Mouse (Mus musculus): ENCODE data around the gene Angel2.
"Not testable (repeated sequence)": the region's sequence is repeated elsewhere in the genome, so short reads cannot be mapped to it uniquely, and the experiment has no call there.

The Angel2 gene

GRCm38 (mm10) chr1:190924812-190925211 is at the start of gene Angel2:
Gene Angel2, plus strand, starts transcription at chr1:190925112.
- DNase-seq (ENCODE audit: low spot score): not testable (repeated sequence)

GRCm38 (mm10) chr1:190875751-190876150 is 49.2 kb upstream of the Angel2 start:
- no peak for DNase-seq (ENCODE audit: low spot score)

GRCm38 (mm10) chr1:190880638-190881037 is 44.3 kb upstream of the Angel2 start:
- no peak for DNase-seq (ENCODE audit: low spot score)

- peak; percentile 58 for DNase-seq (ENCODE audit: low spot score)
Observed at GRCm38 (mm10) chr1:190881422-190881821, 43.5 kb upstream of the Angel2 start.

- no peak for DNase-seq (ENCODE audit: low spot score)
Observed at GRCm38 (mm10) chr1:190886014-190886413, 38.9 kb upstream of the Angel2 start.

GRCm38 (mm10) chr1:190888031-190888430 is 36.9 kb upstream of the Angel2 start:
- DNase-seq (ENCODE audit: low spot score): no peak

- no peak for DNase-seq (ENCODE audit: low spot score)
Observed at GRCm38 (mm10) chr1:190888646-190889045, 36.3 kb upstream of the Angel2 start.

- DNase-seq (ENCODE audit: low spot score): no peak
Observed at GRCm38 (mm10) chr1:190893559-190894167, 31.2 kb upstream of the Angel2 start.

- no peak for DNase-seq (ENCODE audit: low spot score)
Observed at GRCm38 (mm10) chr1:190898186-190898585, 26.7 kb upstream of the Angel2 start.

- DNase-seq (ENCODE audit: low spot score): peak; percentile 19
Observed at GRCm38 (mm10) chr1:190898899-190899575, 25.9 kb upstream of the Angel2 start.

GRCm38 (mm10) chr1:190901082-190901481 is 23.8 kb upstream of the Angel2 start:
- no peak for DNase-seq (ENCODE audit: low spot score)

GRCm38 (mm10) chr1:190904136-190904535 is 20.8 kb upstream of the Angel2 start:
- DNase-seq (ENCODE audit: low spot score): no peak

- no peak for DNase-seq (ENCODE audit: low spot score)
Observed at GRCm38 (mm10) chr1:190904714-190905113, 20.2 kb upstream of the Angel2 start.

- no peak for DNase-seq (ENCODE audit: low spot score)
Observed at GRCm38 (mm10) chr1:190910836-190911235, 14.1 kb upstream of the Angel2 start.

- peak; percentile 75 for DNase-seq (ENCODE audit: low spot score)
Observed at GRCm38 (mm10) chr1:190911415-190912123, 13.3 kb upstream of the Angel2 start, which contains the start of gene Rps6kc1. Gene Rps6kc1, minus strand, starts transcription at chr1:190911770.

- DNase-seq (ENCODE audit: low spot score): no peak
Observed at GRCm38 (mm10) chr1:190912623-190913022, 12.3 kb upstream of the Angel2 start.

GRCm38 (mm10) chr1:190918938-190919337 is 6.0 kb upstream of the Angel2 start:
- DNase-seq (ENCODE audit: low spot score): no peak

- no peak for DNase-seq (ENCODE audit: low spot score)
Observed at GRCm38 (mm10) chr1:190919725-190920469, 5.0 kb upstream of the Angel2 start.

- no peak for DNase-seq (ENCODE audit: low spot score)
Observed at GRCm38 (mm10) chr1:190927311-190927710, 2.4 kb downstream of the Angel2 start.

GRCm38 (mm10) chr1:190927751-190928369 is 2.9 kb downstream of the Angel2 start:
- no peak for DNase-seq (ENCODE audit: low spot score)

- peak; percentile 97 for DNase-seq (ENCODE audit: low spot score)
Observed at GRCm38 (mm10) chr1:190928370-190929009, 3.6 kb downstream of the Angel2 start.
